Mouse (Mus musculus) thymus, adult 2 months (tissue): ENCODE measurements around the gene Msl1.

ENCODE experiments used
- CTCF ChIP-seq: fragments of 200-500 bp; IDR thresholded peaks from 2 replicates; pipeline ENCODE4 v1.5.1; 2012; ENCODE audit warnings: mild to moderate bottlenecking, control low read depth, low read length, moderate library complexity, borderline replicate concordance; ENCODE audit not compliant: control insufficient read depth, poor library complexity, insufficient read depth; ENCODE audit errors: extremely low read depth
- POLR2A ChIP-seq: fragments of 200-500 bp; IDR thresholded peaks from 2 replicates; pipeline ENCODE4 v1.6.1; 2012; ENCODE audit warnings: mild to moderate bottlenecking, low read length, control low read depth, moderate library complexity; ENCODE audit not compliant: control insufficient read depth, poor library complexity, insufficient read depth; ENCODE audit errors: extremely low read depth

DNA sequence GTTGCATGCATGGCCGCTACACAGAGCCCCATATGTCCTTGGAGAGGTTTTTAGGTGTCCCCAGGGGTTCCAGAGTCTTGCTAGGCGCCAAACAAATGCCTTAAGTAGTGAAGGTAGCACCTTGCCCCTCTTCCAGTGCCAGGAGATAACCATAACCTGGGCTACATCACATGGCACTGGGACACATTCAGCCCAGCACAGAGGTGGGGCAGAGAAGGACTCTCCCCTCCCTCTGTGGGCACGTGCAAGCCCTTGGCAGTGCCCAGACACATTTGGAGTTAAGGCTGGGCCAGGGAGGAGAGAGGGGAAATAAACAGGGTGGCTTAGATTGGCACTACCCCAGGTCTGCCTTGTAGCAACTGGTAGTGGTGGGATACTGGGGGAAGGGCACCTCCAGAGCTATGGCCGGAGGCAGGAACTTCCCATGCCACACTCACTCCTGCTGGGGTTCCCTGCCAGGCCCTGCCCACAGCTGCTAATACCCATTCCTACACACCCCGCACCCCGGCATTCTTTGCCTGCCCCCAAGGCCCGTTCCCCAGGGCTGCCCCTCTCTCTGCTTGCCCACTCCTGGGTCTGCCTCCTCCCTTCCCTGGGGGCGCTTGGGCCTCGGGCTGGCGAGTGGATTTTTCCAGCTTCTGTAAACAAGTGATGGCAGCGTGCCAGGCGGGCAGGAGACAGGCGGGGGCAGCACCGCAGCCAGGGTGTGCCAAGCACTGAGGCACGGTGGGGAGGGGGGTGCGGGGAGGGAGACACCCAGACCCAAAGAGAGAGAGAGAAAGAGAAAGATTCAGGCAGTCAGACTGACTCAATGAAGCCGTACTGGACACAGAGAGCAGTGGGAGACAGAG lies 44.7 kb upstream of the Msl1 start:
- TF ChIP-seq CTCF (no peak), POLR2A (no peak)
